Mouse (Mus musculus) inflammation-experienced regulatory T-cells (primary cell): ENCODE results near the gene Nrtn. TPM values are rescaled to one million over a fixed set of nuclear protein-coding genes. Genes with fewer than 3 reads are reported as not detected.

ENCODE experiments used
- polyA plus RNA-seq, 2 experiments: library from polyadenylated mRNA; unstranded; fragments of 100-300 nt; shearing (Covaris generic); gene quantifications; one replicate each; pipeline ENCODE4 v1.2.1; 2017

Gene Nrtn
- under 1 TPM in 1 of 2 experiments, not detected in 1; 0.20 TPM for polyA plus RNA-seq

DNA sequence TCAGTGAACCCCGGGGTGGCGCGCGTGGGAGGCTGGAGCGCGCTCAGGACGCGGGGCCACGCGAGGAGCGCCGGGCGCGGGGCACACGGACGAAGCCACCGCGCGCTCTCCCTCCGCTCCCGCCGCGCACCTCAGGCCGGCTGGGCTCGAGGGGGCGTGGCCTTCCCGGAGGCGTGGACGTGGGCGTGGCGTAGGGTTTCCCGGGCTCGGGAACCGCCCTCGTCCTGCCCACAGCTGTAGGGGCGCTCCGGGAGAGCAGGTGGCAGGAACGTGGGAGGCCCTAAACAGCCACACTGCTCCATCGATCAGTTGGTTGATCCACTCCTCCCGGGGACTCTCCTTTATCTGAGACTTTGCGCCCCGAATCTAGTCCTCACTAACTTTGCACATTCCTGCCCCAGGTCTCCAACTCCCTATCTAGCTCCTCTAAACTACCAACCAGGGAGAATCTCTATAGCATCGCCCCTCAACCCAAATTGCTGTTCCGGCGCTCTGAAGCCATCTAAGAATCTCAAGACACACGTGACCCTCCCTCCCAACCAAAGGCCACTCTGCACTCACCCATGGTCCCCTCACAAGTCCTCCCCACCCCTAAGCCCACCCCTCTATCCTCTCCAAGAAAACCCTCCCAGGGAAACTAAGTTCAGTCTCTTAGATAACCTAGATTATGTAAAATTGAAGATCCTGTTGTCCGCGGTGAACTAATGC, at the start of gene Nrtn:
TSS of gene Nrtn (minus strand) at position 115 of the 708 bp plus-strand sequence.

GRCm38 (mm10) chr17:56769950-56770349, 12.6 kb upstream of the Nrtn start, which contains the start of gene Prr22:
Prr22 (plus strand) TSS chr17:56770250.

GRCm38 (mm10) chr17:56764474-56765354, 7.4 kb upstream of the Nrtn start, which contains the start of gene Dus3l:
Dus3l (plus strand) TSS chr17:56764757.

GRCm38 (mm10) chr17:56717363-56718058, 39.8 kb downstream of the Nrtn start, which contains the start of the genes Ndufa11 and Vmac:
Ndufa11 (plus strand) TSS chr17:56717767.
Vmac (minus strand) TSS chr17:56718022.

Other genes starting within 250 kb of the Nrtn start
- gene Znrf4, start 245.1 kb downstream of the Nrtn start, polyA plus RNA-seq = not detected
- under 1 TPM; 0.44 to 0.99 TPM for gene Gm20219, start 203.1 kb downstream of the Nrtn start, polyA plus RNA-seq
- 100 to 1,000 TPM; 146 to 176 TPM for gene Safb2, start 172.9 kb downstream of the Nrtn start, polyA plus RNA-seq
- gene Safb, start 172.7 kb downstream of the Nrtn start, polyA plus RNA-seq = 100 to 1,000 TPM; 175 to 240 TPM
- 100 to 1,000 TPM; 183 to 188 TPM for gene 2410015M20Rik, start 147.8 kb downstream of the Nrtn start, polyA plus RNA-seq
- 1,000 to 10,000 TPM; 1,553 to 1,612 TPM for gene Rpl36, start 144.1 kb downstream of the Nrtn start, polyA plus RNA-seq
- gene Lonp1, start 130.6 kb downstream of the Nrtn start, polyA plus RNA-seq = 10 to 100 TPM; 41.9 to 43.4 TPM
- gene Catsperd, start 129.4 kb downstream of the Nrtn start, polyA plus RNA-seq = 1 to 10 TPM; 2.3 to 2.6 TPM
- 10 to 100 TPM; 95.5 to 97.1 TPM for gene Ranbp3, start 84.2 kb downstream of the Nrtn start, polyA plus RNA-seq
- 100 to 1,000 TPM; 211 to 228 TPM for gene Ndufa11, start 39.8 kb downstream of the Nrtn start, polyA plus RNA-seq
- 10 to 100 TPM; 16.9 to 20.1 TPM for gene Vmac, start 39.5 kb downstream of the Nrtn start, polyA plus RNA-seq
- gene Dus3l, start 7.2 kb upstream of the Nrtn start, polyA plus RNA-seq = 10 to 100 TPM; 52.8 to 65.4 TPM
- gene Prr22, start 12.7 kb upstream of the Nrtn start, polyA plus RNA-seq = 1 to 10 TPM; 1.2 to 2.2 TPM
- 1 to 10 TPM in 1 of 2 experiments, under 1 TPM in 1; 0.64 to 2.1 TPM for gene Rfx2, start 73.5 kb upstream of the Nrtn start, polyA plus RNA-seq
- gene Acsbg2, start 116.9 kb upstream of the Nrtn start, polyA plus RNA-seq = under 1 TPM; 0.13 to 0.84 TPM
- gene 1700061G19Rik, start 117.9 kb upstream of the Nrtn start, polyA plus RNA-seq = under 1 TPM; 0.36 to 0.72 TPM
- gene Mllt1, start 177.9 kb upstream of the Nrtn start, polyA plus RNA-seq = 10 to 100 TPM; 37.5 to 38.6 TPM
- gene Acer1, start 224.6 kb upstream of the Nrtn start, polyA plus RNA-seq = not detected
- gene Clpp, start 232.8 kb upstream of the Nrtn start, polyA plus RNA-seq = 10 to 100 TPM; 70.9 to 88.2 TPM
- gene Alkbh7, start 239.8 kb upstream of the Nrtn start, polyA plus RNA-seq = 10 to 100 TPM; 31.4 to 37.2 TPM
- gene Pspn, start 242.5 kb upstream of the Nrtn start, polyA plus RNA-seq = 1 to 10 TPM; 1.2 to 2.1 TPM